Mouse (Mus musculus) bone marrow macrophage, adult 2 months (primary cell): ENCODE data around the gene Prickle2.

Experiments used
- CTCF ChIP-seq: IDR thresholded peaks from 2 replicates; pipeline ENCODE4 v1.5.1; 2012; ENCODE audit warnings: low read depth, mild to moderate bottlenecking, low read length, moderate library complexity
- POLR2A ChIP-seq: IDR thresholded peaks from 2 replicates; pipeline ENCODE4 v1.6.1; 2012; ENCODE audit warnings: mild to moderate bottlenecking, low read depth, low read length, borderline replicate concordance

DNA sequence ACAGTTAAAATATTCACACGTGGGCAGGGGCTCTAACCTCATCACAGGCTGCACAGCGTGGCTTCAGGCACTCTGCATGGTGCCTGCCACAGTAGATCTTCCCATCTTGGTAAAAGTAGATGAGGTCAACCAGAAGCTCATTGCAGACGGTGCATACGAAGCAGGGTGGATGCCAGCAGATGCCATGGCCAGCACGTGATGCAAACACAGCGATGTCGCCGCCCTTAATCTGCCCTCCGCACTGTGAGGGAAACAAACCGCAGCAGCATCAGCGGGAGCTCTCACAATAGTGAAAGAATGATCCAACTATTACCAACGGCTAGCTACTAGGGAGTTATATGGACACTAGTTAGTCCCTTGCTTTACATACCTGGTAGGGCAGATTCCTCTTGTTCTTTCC is 285.8 kb downstream of the Prickle2 start:
- TF ChIP-seq POLR2A (no peak), CTCF (no peak)
